Mouse (Mus musculus) embryo, embryonic 9.5 days (tissue): ENCODE results near the gene Ush1g.

Experiments
- DNase-seq: peaks from one replicate; pipeline ENCODE4 v3.0.0-alpha.2; 2017; ENCODE audit errors: extremely low spot score

The Ush1g gene

DNA sequence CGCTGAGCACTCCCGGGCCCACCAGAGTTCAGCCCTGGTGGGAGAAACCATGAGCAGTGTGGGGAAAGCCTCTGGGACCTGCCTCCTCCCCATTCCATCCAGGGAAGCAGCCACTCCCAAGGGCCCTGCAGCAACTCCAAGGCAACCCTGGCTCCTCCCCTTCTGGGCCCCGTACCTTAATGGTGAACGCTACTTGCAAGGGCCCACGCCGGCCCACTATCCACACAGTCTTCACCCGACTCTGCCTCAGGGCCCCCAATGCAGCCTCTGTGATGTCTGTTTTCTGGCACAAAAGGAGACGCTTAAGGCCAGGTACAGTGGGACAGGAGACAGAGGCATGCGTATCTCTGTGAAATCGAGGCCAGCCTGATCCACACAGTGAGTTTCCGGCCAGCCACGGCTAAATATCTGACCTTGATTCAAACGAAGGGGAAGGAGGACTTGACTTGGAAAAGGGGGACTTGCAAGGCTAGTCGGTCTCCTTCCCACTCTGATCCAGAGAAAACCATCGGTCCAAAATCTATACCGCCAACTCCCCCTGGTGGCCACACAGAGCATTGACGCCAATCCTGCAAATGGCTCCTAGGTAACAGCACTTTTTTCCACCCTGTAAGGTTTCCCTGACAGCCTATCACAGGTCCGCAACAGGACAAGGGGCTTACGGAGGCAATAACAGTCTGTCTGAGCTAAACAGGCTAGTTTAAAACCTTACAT is 51.5 kb downstream of the Ush1g start:
- DNase-seq = peak; percentile 82

DNA sequence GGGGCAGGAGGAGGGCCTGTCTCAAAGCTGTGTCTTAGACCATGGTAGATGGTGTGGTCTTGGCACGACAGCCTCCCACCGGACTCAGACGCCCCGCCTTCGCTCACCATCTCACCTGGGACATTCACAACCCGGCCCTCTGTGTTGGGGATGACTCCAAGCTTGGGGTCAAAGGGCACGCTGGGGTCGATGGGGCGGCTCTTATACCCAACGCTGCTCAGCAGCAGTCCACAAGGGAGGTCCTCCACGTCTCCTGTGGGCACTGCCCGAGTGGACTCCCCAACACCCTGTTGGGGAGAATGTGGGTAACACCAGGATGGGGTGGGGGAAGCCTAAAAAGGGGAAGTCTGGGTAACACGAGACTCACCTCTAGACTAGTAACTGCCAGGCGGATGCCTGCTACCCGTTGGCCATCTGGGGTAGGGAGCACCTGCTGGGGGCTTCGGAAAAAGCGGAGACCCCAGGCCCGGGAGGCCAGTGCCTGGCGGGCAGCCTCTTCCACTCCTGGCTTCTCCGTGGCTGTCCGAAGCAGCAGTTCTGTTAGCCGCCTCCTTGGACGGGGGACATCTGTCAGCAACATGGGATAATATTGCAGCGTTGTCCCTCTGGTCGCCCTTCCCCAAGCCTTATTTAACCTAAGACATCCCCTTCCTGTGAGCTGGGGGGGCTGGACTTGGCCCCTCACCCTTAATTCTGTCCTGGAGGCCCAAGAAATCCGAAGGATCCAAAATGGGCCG is 52.3 kb downstream of the Ush1g start:
- no peak for DNase-seq

DNA sequence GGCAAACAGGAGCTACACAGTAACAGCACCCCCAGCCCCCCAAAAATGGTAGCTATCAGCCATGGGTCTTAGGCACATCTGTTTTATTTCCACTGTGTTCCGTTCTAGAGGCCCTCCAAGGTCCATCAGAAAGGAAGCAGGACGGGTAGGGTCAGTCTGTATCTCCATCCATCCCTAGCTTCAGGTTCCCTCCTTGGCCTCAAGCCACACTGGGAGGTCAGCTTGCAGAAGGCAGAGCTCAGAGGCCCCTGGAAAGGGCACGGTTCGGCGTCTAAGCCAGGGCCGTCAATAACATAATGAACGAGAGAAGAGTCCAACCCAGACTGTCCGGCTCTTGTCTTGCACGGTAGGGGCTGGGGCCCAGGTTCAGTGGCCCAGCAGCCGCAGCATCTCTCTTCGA is 53.9 kb downstream of the Ush1g start:
- no peak for DNase-seq

DNA sequence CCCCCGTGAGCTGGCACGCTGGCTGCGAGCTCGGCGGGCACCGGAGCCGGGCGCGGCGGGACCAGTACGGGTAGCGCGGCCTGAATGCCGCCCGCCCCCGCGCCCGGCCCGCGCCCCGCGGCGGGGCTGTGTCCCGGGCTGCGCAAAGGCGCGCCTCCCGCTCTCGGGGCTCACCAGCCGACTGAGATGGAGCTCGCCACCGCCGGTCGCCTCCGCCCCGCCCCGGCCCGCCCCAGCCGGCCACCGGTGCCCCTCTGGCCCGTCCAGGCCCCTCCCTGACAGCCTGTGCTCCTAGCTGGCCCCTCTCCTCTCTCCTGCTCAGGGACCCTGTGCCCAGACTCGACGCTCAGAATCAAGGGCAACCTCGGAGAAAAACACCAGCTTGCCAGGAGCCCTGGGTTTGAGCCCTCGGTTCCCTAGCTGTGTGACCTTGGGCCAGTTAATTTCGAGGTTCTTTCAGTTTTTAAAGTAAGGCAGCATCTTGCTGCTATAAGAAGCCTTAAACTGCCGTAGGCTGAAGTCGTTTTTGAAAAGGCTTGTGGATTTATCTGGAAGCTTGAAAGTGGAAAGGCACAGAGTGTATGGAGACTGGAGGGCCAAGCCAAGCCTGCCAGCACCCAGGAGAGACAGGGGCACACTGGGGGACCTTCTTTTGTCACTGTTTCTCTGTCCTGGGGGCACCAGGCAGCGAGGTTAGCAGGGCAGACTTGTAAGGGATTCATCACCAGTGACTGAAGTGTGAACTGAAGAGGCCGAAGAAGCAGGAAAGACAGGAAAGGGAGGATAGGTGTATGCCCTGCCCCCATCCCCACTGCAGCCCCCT is 54.6 kb downstream of the Ush1g start, which contains the start of gene Grin2c:
TSS of gene Grin2c (minus strand) at position 183 of the 823 bp plus-strand sequence.
- DNase-seq = no peak

DNA sequence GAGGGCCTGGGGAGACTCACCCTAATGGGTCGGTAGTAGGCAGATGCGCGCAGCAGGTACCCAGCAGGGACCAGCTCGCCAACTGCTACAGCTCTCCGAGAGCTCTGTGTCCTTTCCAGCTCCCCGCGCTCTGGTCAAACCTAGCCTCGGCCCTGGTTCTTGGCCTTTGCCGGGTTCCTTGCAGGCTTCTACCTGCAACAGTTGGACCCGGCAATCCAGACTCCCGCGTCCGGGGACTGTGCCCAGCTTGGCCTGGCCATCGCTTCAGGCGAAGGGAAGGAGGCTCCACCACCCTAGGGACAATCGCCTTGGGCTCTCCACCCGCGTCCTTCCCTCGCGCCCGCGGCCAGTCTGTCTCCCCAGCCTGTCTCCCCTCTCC is 55.5 kb downstream of the Ush1g start:
- DNase-seq = no peak

- no peak for DNase-seq
Observed at GRCm38 (mm10) chr11:115265771-115266399, 56.0 kb downstream of the Ush1g start.
